Mouse (Mus musculus) kidney, adult 8-10 months (tissue): ENCODE measurements around the gene Zar1.
"Not testable (repeated sequence)": the region's sequence is repeated elsewhere in the genome, so short reads cannot be mapped to it uniquely, and the experiment has no call there.

Experiments
- DNase-seq, 2 experiments: peaks; one replicate each; pipeline ENCODE4 v3.0.0; 2022

The Zar1 gene

DNA sequence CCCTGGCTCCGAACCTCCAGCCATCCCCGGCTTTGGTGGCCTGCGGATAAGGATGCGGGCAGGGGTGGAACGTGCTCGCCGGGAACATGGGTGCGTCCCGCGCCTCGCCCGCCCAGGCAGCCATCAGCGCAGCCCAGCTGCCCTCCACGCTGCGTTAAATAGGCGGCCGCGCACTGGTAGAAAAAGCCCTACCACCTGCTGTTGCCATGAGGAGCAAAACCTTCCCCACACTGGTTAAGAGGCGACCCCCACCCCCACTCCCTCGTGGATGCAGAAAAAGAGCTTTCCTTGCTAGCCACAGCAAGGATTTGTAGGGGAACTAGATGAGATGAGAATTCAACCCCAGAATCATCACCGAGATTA is at the start of gene Zar1:
Gene Zar1 (minus strand): TSS at position 285 of the 363 bp plus-strand sequence.
- DNase-seq, result not testable (repeated sequence)

DNA sequence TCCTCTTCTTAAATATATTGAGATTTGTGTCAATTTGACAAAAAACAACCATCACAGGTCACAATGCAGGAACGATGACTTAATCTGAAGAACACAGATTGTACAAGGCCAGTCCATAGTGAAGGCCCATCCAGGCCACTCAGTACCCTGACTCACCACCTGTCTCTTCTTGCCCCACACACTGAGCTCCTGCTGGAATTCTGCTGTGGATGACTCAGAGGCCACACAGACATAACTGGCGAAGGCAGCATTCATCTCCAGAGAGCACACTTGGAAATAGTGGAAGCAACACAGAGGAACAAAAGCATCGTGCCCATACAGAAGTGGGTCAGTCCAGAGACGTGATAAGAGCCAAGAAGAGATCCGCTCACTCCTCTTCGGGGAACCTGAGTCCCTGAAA is 49.0 kb upstream of the Zar1 start:
- DNase-seq, result no peak

DNA sequence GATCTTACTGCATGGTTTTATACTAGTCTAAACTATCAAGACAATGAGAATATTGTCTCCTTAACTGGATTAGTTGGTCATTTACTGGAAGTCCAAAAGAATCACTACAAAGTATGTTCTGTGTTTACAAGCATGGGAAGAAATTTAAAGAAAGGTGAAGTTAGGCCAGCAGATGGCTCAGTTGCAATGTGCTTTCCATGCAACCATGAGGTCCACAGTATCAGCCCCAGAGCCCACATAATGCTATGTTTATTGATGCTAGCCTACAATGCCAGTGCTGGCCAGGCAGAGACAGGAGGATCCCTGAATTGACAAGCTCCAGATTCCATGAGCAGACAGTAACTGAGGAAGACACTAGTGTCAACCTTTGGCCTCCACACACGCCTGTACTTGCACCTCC is 40.0 kb upstream of the Zar1 start:
- no peak for DNase-seq

DNA sequence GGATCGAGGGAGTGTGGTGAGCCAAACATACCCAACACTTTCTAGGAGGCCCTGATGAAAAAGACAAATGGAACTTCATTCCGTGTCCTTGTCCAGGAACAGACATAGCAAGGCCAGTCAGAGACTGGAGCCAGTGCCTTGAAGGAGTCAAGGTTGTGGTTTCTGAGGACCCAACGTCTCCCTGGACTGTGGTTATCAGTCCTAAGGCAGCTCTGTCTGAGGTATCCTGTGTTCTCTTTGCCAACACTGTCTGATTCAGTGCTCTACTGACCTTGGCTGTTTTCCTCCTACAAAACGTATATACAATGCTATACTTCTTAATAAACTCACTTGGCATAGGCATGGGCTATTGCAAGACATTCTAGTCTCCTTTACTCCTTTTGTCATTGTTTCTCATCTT is 36.4 kb upstream of the Zar1 start:
- no peak for DNase-seq

DNA sequence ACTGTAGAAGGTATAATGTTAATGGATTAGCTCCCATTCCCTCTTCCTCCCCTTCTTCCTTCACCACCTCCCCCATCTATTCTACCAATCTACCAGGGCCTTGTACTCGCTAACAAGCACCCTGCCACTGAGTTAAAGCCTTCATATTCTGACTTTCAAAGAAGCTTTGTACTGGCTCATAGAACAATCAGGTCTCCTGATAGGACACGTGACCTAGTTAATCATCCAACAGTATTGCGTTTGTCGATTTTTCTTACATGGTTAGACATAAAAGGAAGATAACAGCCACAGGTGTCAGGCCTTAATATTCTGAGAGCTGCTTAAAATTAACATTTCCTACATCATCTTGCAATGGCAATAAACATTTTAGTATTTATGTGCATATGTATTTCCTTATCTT is 22.1 kb upstream of the Zar1 start:
- DNase-seq, result no peak

DNA sequence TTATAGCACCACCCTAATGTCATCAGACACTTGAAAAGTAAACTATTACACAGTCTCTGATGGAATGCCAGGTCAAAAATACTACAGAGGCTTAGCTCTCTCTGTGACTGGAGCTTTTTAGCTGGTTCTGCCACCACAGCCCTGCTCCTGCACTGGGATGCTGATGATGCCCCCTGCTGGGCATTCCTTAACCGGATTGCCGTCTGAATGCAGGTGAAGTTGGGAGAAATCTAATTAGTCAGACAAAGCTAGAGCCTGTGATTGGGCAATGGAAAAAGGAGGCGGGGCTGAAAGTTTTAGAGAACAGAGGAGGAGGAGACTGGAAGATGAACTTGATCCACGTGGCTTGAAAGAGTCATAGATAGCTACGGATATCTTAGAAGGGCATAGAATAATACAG is 20.0 kb upstream of the Zar1 start:
- peak; percentile 71 to 87 for DNase-seq

DNA sequence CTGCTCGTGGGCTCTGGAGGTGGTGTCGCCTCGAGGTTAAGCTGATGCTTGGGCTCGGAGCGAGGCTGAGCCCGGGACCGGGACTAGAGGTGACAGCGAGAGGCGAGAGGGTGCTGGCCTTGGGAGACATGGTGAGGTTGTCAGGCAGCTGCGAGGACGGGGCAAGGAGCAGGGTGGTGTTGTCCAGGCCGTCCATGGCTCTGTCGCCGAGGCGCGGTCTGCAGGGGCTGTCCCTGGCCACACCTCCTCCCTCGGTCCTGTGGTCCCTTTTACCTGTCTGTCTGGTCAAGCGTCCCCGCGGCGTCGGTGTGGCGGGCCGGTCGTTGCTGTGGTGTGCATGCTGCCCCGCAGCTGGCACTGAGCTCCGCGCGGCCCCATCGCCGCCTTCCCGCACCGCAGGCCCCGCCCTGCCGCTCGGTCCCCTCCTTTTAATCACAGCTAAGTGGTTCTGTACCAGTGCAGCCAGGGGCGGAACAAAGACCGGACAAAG is 6.2 kb upstream of the Zar1 start, which contains the start of gene Gm5868:
Gene Gm5868 (minus strand): TSS at position 360 of the 490 bp plus-strand sequence.
- DNase-seq, result no peak

DNA sequence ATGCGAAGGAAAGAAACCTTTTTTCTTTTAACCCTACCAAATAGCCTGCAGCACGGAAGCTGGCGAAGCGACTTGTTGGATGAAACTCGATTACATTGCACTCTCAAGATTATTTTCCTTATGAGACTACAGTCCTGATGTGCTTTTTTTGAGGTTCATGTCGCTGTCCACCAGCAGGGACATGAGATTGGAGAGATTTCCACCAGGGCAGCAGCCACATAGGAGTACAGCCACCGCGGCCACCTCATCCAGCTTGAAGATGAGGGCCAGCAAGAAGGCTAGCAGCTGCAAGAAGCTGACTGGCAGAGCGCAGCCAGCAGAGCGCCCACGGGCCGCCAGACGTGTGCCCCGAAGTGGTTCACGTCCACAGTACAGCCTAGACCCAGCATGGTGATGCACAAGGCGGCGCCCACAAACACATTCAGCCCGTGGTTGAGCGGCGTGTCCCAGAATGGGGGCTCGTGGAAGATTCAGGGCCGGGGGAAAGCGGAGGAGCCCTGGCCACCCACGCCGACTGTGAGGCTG is 5.7 kb upstream of the Zar1 start:
- not testable (repeated sequence) for DNase-seq

DNA sequence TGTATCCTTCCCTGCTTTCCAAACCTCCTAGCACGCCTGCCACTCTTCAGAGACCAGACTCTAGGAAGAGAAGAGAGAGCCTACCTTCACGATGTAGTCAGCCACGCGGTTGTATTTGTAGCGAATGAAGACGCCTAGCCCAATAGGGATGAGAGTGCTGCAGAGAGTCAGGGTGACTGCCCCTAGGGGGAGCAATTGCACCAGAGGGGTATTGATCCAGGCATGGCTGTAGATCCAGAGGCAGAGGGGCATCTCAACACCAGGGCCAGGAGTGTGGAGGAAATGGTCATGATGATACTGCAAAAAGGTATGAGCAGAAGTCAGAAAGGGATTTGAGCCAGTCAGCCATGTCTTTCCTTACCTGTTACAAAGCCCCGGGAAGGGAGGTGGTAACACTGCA is 5.1 kb upstream of the Zar1 start:
- not testable (repeated sequence) for DNase-seq

DNA sequence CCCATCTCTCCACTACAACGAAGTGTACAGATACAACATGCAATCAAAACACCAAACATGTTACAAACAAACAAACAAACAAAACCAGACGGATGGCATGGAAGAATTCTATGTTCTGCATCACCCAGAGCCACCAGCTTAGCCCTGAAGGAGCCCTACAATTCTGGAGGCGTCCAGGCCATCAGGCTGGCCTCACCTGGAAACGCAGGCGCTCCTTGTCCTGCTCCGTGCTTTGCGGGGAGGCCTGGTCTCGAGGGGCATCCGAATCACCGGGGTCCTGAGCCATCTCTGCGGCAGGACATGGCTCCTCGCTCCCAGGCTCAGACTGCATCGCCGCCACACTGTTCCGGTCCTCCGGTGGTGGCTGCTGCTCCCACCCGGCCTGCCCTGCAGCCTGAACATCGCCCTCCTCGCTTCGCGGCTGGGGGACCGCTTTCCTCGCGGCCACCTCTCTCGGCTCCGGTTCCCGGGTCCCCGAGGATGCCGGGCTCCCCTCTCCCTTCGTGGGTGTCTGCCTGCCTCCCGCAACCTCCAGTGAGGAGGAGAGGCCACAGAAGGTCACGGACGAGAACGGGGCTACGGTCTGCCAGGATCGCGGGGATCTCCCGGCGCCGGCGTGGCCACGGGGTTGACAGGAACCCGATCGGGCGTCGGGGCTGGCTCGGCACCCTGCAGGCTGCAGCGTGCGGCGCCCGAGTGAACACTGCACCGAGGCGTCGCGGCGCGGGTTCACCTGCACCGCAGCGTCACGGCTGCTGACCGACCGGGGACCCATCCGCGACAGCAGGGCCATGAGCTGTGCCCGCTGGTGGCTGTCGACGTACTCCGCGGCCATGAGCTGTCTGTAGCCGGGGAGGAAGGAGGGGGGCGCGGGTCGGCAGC is 725 bp downstream of the Zar1 start:
- DNase-seq, result not testable (repeated sequence)

DNA sequence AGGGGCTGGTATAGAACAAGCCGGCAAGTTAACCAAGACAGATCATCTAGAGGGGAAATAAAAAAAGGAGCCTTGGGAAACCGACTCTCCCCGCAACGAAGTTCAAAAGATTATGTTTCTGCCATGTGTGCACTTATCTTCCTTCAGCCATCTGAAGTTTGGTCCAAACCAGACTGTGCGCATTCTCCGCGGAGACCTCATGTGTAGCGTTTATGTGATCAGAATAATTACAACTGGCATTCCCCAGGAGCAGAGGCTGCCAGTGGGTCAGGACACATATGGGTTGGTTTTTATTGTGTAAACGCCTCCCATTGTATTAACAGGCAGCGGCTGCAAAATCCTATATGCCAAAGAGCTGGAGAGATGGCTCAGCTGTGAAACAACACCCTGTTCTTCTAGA is 1.5 kb downstream of the Zar1 start:
- not testable (repeated sequence) for DNase-seq

DNA sequence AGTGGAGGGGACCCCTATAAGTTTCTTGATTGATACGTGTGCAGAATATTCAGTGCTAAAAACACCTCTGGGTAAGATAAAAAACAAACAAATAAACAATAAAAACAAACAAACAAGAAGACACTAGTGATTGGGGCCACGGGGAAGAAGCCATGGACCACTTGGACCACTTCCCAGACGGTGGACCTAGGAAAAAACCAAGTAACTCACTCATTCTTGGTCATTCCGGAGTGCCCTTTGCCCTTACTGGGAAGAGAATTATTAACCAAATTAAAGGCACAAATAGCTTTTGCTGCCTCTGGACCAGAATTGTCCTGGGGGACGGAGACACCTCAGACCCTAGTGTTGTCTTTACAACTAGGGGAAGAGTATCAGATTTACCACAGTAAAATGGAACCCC is 15.4 kb downstream of the Zar1 start:
- peak; percentile 61 to 66 for DNase-seq

DNA sequence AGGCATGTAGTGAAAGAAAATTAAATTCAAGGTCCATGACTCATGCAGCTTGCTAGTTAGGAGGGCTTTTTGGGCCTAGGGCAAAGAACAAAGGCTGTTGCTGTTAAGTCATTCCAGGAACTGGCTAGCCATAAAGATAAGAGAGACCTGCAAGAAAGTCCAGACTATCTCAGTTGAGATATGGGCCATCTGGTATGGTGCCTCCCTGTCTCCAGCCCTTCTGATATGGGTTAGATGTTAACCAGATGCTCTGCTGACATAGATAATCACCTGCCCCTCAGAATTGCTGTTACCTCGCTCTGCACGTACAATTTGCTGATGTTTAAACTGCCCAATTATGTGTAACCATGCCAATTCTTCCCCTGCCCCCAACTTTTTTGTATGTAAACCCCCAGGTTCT is 17.9 kb downstream of the Zar1 start:
- DNase-seq, result not testable (repeated sequence)

DNA sequence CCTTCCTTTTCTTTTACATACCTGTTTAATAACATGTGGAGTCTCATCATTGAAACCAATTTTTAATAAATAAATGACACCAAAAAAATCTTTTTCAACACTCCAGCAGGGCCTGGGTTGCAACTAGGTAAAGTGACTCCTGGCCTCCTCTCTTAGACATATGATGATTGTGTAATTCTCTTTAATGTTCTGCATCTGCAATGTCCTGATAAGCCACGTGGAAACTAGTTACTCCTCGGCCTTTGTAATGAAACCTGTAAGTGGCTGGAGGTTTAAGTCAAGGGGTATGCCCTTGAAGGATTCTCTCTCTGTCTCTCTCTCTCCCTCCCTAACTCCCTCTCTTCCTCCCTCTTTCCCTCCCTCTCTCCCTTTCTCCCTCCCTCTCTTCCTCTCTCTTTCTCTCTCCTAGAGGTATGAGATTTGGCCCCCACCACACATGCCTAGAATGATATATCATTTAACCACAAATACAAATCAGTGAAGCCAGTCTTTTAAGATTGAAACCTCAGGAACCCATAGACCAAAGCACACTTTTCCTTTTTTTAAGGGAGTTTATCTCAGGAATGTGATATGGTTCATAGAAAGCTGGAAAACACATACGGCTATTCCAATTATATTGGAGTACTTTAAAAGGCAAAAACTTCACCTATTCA is 20.0 kb downstream of the Zar1 start:
- no peak for DNase-seq

DNA sequence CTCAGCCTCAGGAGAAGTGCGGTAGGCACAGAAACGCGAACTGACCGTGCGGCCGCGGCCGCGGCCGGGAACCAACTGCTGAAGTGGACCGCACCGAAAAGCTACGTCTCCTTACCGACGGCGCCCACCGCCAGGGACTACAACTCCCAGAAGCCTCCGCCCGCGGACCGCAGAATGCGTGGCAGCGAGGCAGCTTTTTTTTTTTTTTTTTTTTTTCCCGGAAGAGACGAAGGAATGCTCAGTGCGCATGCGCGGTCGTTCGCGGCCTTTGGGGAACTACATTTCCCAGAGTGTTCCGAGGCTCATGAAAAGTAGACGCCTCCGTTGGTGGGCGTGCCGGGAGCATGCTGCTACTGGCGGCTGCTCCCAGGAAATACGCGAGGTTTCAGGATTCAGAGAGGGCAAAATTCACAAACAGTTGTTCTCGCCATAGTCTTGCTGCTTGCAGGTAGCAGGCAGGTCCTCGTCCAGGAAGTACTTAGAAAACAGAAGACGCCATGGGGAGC is 21.5 kb downstream of the Zar1 start, which contains the start of gene Nfxl1:
Gene Nfxl1 (minus strand): TSS at position 141 of the 506 bp plus-strand sequence.
- peak; percentile 97 to 98 for DNase-seq

DNA sequence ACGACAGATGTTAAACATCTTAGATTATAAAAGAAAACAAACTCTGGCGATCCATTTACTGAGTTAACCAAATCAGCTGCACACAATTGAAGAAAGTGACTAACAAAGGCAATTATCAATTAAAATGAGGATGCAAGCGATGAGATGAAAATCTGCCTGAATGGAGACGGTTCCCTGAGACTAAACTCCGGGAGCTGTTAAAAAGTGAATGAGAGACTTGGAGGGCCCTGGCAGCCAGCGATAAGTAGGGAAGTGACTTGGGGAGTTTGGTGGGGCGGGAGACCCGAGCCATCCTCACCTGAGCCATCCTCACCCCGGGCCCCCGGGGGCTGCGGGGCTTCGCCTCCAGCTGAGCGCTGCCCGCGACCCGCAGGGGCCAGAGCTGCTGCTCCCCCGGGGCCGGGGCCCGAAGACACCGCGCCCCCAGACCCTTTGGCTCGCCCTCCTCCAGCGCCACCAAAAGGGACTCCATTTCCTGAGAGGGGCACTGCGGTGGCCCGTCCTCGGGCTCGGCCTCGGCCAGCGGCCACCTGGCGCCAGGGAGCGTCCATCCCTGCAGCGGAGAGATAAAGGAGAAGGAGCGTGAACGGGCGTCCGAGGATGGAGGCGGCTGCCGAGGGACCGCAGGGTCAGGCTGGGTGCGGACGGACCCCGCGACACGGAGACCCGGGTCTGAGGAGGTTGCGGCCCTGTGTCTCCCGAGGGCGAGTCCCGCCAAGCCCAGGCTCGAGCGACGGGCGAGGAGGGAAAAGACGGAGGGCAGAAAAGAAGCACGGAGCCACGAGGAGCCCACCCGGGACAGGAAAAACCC is 22.1 kb downstream of the Zar1 start:
- peak in 1 of 2 experiments; percentile 22 for DNase-seq

DNA sequence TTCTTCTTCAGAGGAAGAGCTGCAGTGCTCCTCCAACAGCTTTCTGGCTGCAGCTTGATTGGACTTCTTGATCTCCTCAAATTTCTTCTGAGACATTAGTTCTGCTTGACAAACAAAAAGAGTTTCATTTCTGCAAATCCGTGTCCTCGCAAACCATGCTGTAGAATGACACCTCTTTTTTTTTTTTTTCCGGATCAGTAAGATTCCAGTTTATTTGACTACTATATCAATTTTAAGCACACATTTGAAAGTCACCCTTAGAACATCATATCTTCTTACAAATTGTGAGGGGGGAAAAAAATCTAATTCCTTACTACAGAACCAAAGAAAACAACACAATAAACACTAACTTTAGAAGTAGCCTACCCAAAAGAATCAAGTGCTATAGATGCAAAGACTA is 24.8 kb downstream of the Zar1 start:
- no peak for DNase-seq

DNA sequence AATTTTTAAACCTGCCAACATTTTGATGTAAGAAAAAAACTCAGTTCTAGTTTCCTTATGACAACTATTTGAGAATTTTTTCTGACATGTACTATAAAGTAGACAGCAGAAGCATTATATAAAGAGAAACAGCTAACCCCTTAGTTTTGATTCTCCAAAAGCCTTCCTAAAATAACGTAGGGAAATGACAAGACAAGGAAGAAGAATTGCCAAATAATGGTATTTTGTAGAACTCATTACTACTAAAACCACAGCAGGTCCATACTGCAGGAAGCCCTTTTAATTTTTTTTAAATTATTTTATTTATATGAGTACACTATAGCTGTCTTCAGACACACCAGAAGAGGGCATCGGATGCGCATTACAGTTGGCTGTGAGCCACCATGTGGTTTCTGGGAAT is 29.8 kb downstream of the Zar1 start:
- no peak for DNase-seq

DNA sequence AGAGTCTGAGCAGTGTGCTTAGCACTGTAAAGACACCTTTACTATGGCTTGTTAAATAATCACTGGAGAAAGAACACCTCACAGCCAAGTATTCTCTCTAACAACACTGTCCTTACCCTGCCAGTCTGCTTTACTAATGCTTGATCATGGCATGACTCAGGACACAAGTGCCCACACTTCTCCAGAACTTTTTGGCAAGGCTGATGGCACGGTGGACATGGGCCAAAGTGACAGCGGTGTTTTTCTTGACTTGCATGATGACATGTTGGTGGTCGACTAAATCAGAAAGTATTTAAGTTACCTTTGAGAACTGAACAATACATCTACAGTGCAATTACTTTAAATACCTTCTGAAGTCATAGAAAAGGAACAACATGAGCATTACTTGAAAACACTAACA is 52.2 kb downstream of the Zar1 start:
- DNase-seq, result no peak
